Mouse (Mus musculus) limb, embryonic 11.5 days (tissue): ENCODE measurements at regions not wholly inside any gene's neighbourhood (a gene's known extent, or its start where the extent isn't known, plus 50 kb on each side); places are given as distances from the start of the nearest gene placed in this dataset.

Experiments used
- ATAC-seq: fragments of 200-750 bp; cut with Nextera tagmentation; 2 replicates; pipeline ENCODE4 v1.8.0; 2017; ENCODE audit warnings: low read depth; ENCODE audit not compliant: insufficient number of reproducible peaks, low FRiP score, low TSS enrichment
- DNase-seq: peaks from one replicate; pipeline ENCODE4 v3.0.0-alpha.2; 2015; ENCODE audit warnings: low spot score
- H3K27ac ChIP-seq: fragments of 300-500 bp; sonication (generic); replicated peaks from 2 replicates; pipeline ENCODE4 v1.5.1; 2014; ENCODE audit warnings: low read depth, mild to moderate bottlenecking, low read length
- H3K27me3 ChIP-seq: fragments of 300-500 bp; sonication (generic); 2 replicates; pipeline ENCODE4 v1.6.1; 2014; ENCODE audit warnings: mild to moderate bottlenecking, low read length, mixed read lengths; ENCODE audit not compliant: control insufficient read depth, insufficient read depth
- H3K36me3 ChIP-seq: fragments of 300-500 bp; sonication (generic); 2 replicates; pipeline ENCODE4 v1.6.1; 2014; ENCODE audit warnings: mild to moderate bottlenecking, low read length, moderate library complexity, mixed read lengths; ENCODE audit not compliant: control insufficient read depth, insufficient read depth
- H3K4me1 ChIP-seq: fragments of 300-500 bp; sonication (generic); 2 replicates; pipeline ENCODE4 v1.6.1; 2014; ENCODE audit warnings: low read length, mixed read lengths; ENCODE audit not compliant: control insufficient read depth, insufficient read depth
- H3K4me2 ChIP-seq: fragments of 300-500 bp; sonication (generic); 2 replicates; pipeline ENCODE4 v1.6.1; 2014; ENCODE audit warnings: low read depth, mild to moderate bottlenecking, moderate library complexity; ENCODE audit not compliant: severe bottlenecking
- H3K4me3 ChIP-seq: fragments of 300-500 bp; sonication (generic); 2 replicates; pipeline ENCODE4 v1.5.1; 2014; ENCODE audit warnings: low read depth, low read length
- H3K9ac ChIP-seq: fragments of 300-500 bp; sonication (generic); 2 replicates; pipeline ENCODE4 v1.6.1; 2014; ENCODE audit warnings: mild to moderate bottlenecking, low read length
- H3K9me3 ChIP-seq: fragments of 300-500 bp; sonication (generic); 2 replicates; pipeline ENCODE4 v1.6.1; 2016; ENCODE audit warnings: low read length; ENCODE audit not compliant: control insufficient read depth
- WGBS: fragments of 180-500 bp; shearing (Covaris S2); extraction: QIAGEN DNeasy Blood & Tissue Kit; methylation state at CpG from one replicate; pipeline ENCODE4 v1.1.7; 2014; 5-methylcytosine and 5-hydroxymethylcytosine counted together

DNA sequence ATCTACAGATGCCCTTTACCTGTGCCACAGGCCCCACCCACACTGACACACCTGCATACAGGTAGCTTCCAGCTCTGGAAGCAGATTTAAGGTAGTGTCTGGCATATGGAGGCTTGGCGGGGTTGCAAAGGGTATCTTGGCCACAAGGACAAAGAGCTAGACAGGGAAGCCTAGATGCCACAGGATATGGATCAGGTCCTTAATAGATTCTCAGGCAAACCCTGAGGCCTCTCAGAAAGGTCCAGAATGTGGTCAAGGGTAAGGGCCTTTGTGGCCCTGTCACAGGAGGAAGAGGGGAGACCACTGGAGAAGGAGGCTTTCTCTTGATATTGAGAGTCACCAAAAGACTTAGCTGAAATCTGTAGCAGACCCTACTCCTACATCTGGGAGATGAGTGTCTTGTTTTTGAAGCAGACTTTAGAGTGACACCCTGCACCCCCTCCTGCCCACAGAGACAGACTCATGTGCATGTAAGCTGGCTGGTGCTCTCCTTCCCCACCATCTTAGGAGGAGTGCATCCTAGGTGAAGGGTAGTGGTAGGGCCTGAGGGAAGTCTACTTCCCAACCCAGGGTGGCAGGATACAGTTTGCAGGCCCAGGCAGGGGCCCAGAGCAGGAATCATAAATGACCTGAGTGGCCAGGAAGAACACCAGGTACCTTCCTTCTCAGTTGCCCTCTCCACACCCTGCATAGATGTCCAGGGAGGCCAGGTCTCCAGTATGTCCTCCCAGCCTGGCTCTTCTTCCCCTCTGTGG lies 150.8 kb upstream of the Syt13 start:
- 92% methylated on average over 1 of the region's 1 CpGs for WGBS
- no peak overlapping the region for H3K4me2 ChIP-seq

DNA sequence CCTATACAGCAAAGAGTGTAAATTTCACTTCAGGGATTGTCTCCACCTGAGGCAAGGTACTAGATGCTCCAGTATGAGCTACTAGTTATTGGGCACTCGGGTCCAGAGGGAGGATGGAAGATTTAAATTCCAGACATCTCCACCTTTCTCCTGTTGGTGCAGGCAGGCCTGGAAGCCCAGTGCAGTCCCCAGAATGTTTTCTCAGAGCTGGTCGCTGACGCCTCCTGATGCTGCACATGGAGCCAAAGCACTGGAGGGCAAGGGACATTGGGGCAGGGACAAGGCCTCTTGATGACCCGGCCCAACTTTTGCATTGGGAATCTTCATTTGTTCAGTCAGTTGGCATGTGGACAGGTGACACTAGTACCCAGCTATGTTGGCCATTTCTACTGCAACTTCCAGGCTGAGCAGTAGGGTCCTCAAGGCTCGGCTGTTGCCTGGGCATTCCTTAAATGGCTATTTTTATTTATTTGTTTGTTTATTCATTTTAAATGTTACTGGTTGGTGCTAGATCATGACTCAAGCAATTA lies 147.4 kb upstream of the Syt13 start:
- no peak overlapping the region for H3K27ac ChIP-seq
- no peaks in the 10 kb centered on the region for H3K9me3 ChIP-seq
- no peak for DNase-seq
- no peak overlapping the region for H3K4me2 ChIP-seq
- no peak for ATAC-seq
- 85% methylated on average over 5 of the region's 5 CpGs for WGBS
- H3K4me3 ChIP-seq = no peak overlapping the region
- H3K4me1 ChIP-seq = no peaks in the 10 kb centered on the region
- no peaks in the 10 kb centered on the region for H3K36me3 ChIP-seq
- H3K9ac ChIP-seq = no peak overlapping the region
- no peaks in the 10 kb centered on the region for H3K27me3 ChIP-seq

More for the DNA sequence above, 150.8 kb upstream of the Syt13 start:
- Histone ChIP-seq H3K9ac (no peak overlapping the region), H3K27me3 (no peaks in the 10 kb centered on the region), H3K36me3 (no peaks in the 10 kb centered on the region), H3K9me3 (no peaks in the 10 kb centered on the region), H3K4me1 (no peaks in the 10 kb centered on the region), H3K27ac (no peak overlapping the region), H3K4me3 (no peak overlapping the region)
- ATAC-seq (no peak), DNase-seq (no peak)

DNA sequence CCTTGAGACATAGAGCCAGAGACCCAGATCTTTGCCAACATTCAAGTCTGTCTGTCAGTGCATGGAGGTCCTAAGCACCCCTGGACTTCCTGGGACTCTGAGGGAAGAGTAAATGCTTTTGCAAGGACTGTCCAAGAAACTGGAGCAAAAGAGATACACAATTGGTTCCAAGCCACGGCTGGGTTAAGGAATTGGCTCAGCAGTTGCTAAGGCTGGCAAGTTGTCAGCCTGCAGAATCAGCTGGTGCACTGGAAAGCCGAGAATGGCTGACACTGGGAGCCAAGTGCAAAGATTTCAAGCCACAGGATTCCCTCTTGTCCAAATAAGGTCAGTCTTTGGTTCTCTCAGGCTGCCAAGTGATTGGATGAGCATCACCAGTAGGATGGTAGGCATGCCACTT lies 146.8 kb upstream of the Syt13 start:
- ATAC-seq = no peak
- Histone ChIP-seq H3K4me3 (no peak overlapping the region), H3K27me3 (no peaks in the 10 kb centered on the region), H3K36me3 (no peaks in the 10 kb centered on the region), H3K4me1 (no peaks in the 10 kb centered on the region), H3K4me2 (no peak overlapping the region), H3K9ac (no peak overlapping the region), H3K9me3 (no peaks in the 10 kb centered on the region), H3K27ac (no peak overlapping the region)
- DNase-seq = no peak
- 68% methylated on average over 2 of the region's 2 CpGs for WGBS

DNA sequence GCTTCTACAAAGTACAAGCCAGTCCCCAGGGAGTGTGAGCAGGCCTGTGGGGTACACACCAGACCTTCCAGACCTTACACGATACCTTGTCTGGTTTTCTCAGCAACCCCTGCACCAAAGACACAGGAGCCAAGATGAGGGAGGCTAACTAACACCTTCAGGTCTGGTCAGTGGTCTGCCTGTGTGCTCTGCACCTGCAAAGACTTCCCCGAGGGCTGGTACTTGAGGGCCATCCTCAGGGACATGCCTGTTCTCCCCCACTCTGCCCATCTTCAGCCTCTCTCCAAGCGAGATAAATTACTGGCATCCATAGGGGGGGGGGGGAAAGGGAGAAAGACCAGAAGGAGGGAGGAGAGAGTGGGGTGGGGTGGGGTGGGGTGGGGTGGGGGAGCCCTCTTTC lies 145.8 kb upstream of the Syt13 start:
- Histone ChIP-seq H3K4me2 (no peak overlapping the region), H3K27me3 (no peaks in the 10 kb centered on the region), H3K36me3 (no peaks in the 10 kb centered on the region), H3K4me3 (no peak overlapping the region), H3K27ac (no peak overlapping the region), H3K4me1 (no peaks in the 10 kb centered on the region), H3K9ac (no peak overlapping the region), H3K9me3 (no peaks in the 10 kb centered on the region)
- ATAC-seq (no peak), DNase-seq (no peak)
- WGBS = 67% methylated on average over 3 of the region's 3 CpGs

- no peaks in the 10 kb centered on the region for H3K9me3 ChIP-seq
- no peaks in the 10 kb centered on the region for H3K36me3 ChIP-seq
- H3K4me3 ChIP-seq = no peak overlapping the region
- DNase-seq (no peak), ATAC-seq (no peak)
- no peaks in the 10 kb centered on the region for H3K27me3 ChIP-seq
- H3K4me1 ChIP-seq = no peaks in the 10 kb centered on the region
- H3K4me2 ChIP-seq = no peak overlapping the region
- no peak overlapping the region for H3K27ac ChIP-seq
- WGBS = 83% methylated on average over 5 of the region's 5 CpGs
- H3K9ac ChIP-seq = no peak overlapping the region
These were observed 144.8 kb upstream of the Syt13 start for GRCm38 (mm10) chr2:92770098-92770497.

DNA sequence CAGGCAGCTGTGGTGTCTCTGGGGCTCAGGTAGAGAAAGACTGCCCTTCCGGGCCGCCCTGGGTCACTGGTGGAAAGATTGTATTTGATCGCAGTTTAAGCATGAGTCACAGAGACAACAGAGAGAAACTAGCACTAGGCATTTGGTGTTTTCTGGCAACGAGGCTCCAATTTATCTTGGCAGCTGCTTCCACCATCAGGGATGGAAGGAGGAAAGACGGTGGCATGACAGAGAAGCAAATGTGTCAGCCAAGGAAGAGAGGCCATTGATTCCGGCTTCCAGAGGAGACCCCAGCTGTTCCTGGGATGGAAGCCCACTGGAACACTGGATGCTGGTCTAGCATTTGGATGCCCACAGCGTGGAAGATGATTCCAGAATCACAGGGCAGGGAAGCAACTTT lies 142.3 kb upstream of the Syt13 start:
- Histone ChIP-seq H3K4me3 (no peak overlapping the region), H3K27me3 (no peaks in the 10 kb centered on the region), H3K9me3 (no peaks in the 10 kb centered on the region), H3K4me1 (no peaks in the 10 kb centered on the region), H3K27ac (no peak overlapping the region), H3K4me2 (no peak overlapping the region), H3K36me3 (no peaks in the 10 kb centered on the region), H3K9ac (no peak overlapping the region)
- ATAC-seq (no peak), DNase-seq (no peak)
- 71% methylated on average over 7 of the region's 7 CpGs for WGBS

GRCm38 (mm10) chr2:92776497-92776896 lies 138.4 kb upstream of the Syt13 start:
- Histone ChIP-seq H3K9ac (no peak overlapping the region), H3K4me3 (no peak overlapping the region), H3K27me3 (no peaks in the 10 kb centered on the region), H3K27ac (no peak overlapping the region), H3K4me2 (no peak overlapping the region), H3K4me1 (no peaks in the 10 kb centered on the region), H3K9me3 (no peaks in the 10 kb centered on the region), H3K36me3 (no peaks in the 10 kb centered on the region)
- DNase-seq (no peak), ATAC-seq (no peak)
- 92% methylated on average over 2 of the region's 2 CpGs for WGBS

DNA sequence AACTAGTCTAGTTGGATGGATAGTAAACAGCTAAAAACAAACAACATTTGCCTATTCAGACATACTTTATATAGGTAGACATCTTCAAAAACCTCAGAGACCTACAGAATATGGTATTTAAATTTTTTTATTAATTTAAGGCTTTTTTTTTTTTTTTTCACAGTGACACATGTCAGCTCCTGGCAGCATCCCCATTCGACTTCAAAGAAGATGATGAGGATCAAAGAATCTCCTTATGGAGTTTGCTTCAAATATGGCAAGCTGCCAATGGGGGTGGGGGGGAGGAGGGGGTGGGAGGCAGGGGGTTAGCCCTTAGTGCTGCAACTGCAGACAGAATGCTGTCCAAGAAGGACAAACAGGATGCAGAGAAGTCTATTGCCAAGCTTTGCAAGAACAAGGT lies 135.8 kb upstream of the Syt13 start:
- Histone ChIP-seq H3K4me1 (no peaks in the 10 kb centered on the region), H3K4me3 (no peak overlapping the region), H3K4me2 (no peak overlapping the region), H3K27ac (no peak overlapping the region), H3K27me3 (no peaks in the 10 kb centered on the region), H3K9ac (no peak overlapping the region), H3K9me3 (no peaks in the 10 kb centered on the region), H3K36me3 (no peaks in the 10 kb centered on the region)
- 56% methylated on average over 1 of the region's 1 CpGs for WGBS
- DNase-seq = no peak
- ATAC-seq = no peak

GRCm38 (mm10) chr2:92780021-92780420 lies 134.9 kb upstream of the Syt13 start:
- Histone ChIP-seq H3K36me3 (no peaks in the 10 kb centered on the region), H3K4me2 (no peak overlapping the region), H3K9me3 (no peaks in the 10 kb centered on the region), H3K27me3 (no peaks in the 10 kb centered on the region), H3K27ac (no peak overlapping the region), H3K9ac (no peak overlapping the region), H3K4me1 (no peaks in the 10 kb centered on the region), H3K4me3 (no peak overlapping the region)
- no peak for DNase-seq
- WGBS = 82% methylated on average over 1 of the region's 1 CpGs
- ATAC-seq = no peak
